In the genomic region with DNA sequence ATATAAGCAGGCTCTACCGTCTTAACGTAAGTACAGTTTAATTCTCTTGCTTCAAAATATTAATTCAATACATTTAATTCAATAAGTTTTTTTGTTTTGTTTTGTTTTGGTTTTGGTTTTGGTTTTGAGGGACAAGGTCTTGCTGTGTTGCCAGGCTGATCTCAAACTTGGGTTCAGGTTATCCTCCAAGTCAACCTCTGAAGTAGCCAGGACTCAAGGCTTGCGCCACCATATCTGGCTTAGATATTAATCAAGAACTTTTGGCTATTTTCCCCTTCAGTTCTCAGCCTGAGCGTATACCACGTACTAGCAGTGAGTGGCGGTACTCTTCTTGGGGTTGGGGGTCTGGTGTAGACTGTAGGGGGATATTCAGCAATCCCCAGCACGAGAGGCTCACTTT, we compare ENCODE assay signal across 36 mouse cellular contexts. TPM values are rescaled to one million over a fixed set of nuclear protein-coding genes. Genes with fewer than 3 reads are reported as not detected.
"Had no signal": no experiment of that assay in that cellular context is flagged by ENCODE, and none has a peak within 500 bp of the region (broad histone marks: within the 10 kb centered on the region; RNA-seq: fewer than 3 reads in every experiment).

No protein-coding gene starts in this region.

- H3K4me1 ChIP-seq: limb, embryonic 10.5 days; lung, embryonic 15.5 days; midbrain, embryonic 12.5 days; midbrain, embryonic 13.5 days; midbrain, embryonic 15.5 days; neural tube, embryonic 12.5 days had no signal

- H3K9me3 ChIP-seq: limb, embryonic 10.5 days; limb, embryonic 12.5 days; limb, embryonic 13.5 days; limb, embryonic 15.5 days; liver, embryonic 13.5 days; liver, embryonic 15.5 days; lung, embryonic 15.5 days; megakaryocyte, embryonic 14.5 days; midbrain, embryonic 10.5 days; midbrain, embryonic 12.5 days; midbrain, embryonic 13.5 days; midbrain, embryonic 15.5 days; neural tube, embryonic 12.5 days had no signal

- H3K9ac ChIP-seq: limb, embryonic 12.5 days; limb, embryonic 13.5 days; limb, embryonic 15.5 days; liver, embryonic 13.5 days; liver, embryonic 14.5 days; liver, embryonic 15.5 days; liver, postnatal 0 days; lung, embryonic 14.5 days; lung, embryonic 15.5 days; midbrain, embryonic 12.5 days; midbrain, embryonic 13.5 days; midbrain, embryonic 15.5 days; neural tube, embryonic 12.5 days had no signal

- H3K4me2 ChIP-seq: limb, embryonic 12.5 days; limb, embryonic 13.5 days; limb, embryonic 15.5 days; liver, embryonic 11.5 days; liver, embryonic 13.5 days; liver, embryonic 15.5 days; lung, embryonic 14.5 days; lung, embryonic 15.5 days; midbrain, embryonic 11.5 days; midbrain, embryonic 12.5 days; midbrain, embryonic 13.5 days; midbrain, embryonic 15.5 days; neural tube, embryonic 12.5 days had no signal

- H3K27ac ChIP-seq: limb, embryonic 10.5 days; limb, embryonic 12.5 days; limb, embryonic 13.5 days; limb, embryonic 15.5 days; liver, embryonic 13.5 days; liver, embryonic 14.5 days; liver, embryonic 15.5 days; lung, embryonic 15.5 days; macrophage; midbrain, embryonic 10.5 days; midbrain, embryonic 12.5 days; midbrain, embryonic 13.5 days; midbrain, embryonic 15.5 days; neural tube, embryonic 12.5 days had no signal

- H3K36me3 ChIP-seq: limb, embryonic 10.5 days; limb, embryonic 12.5 days; limb, embryonic 13.5 days; limb, embryonic 15.5 days; liver, embryonic 13.5 days; liver, embryonic 15.5 days; lung, embryonic 15.5 days; midbrain, embryonic 10.5 days; midbrain, embryonic 12.5 days; midbrain, embryonic 13.5 days; midbrain, embryonic 15.5 days; neural tube, embryonic 12.5 days had no signal

- H3K4me3 ChIP-seq: limb, embryonic 10.5 days; limb, embryonic 12.5 days; limb, embryonic 13.5 days; limb, embryonic 15.5 days; liver, embryonic 13.5 days; liver, embryonic 15.5 days; lung, embryonic 15.5 days; megakaryocyte, embryonic 14.5 days; midbrain, embryonic 10.5 days; midbrain, embryonic 12.5 days; midbrain, embryonic 13.5 days; midbrain, embryonic 15.5 days; myocyte; neural tube, embryonic 12.5 days had no signal

- DNase-seq: left cerebral cortex, postnatal 4 days; liver, embryonic 13.5 days; lung, adult 18-20 months; lung, adult 2 months; lung, postnatal 10 days; lung, postnatal 14 days; lung, postnatal 36 days; lung, postnatal 4 days; midbrain, embryonic 14.5 days had no signal

- H3K27me3 ChIP-seq: limb, embryonic 12.5 days; limb, embryonic 13.5 days; limb, embryonic 15.5 days; liver, embryonic 13.5 days; liver, embryonic 15.5 days; lung, embryonic 15.5 days; midbrain, embryonic 12.5 days; midbrain, embryonic 13.5 days; midbrain, embryonic 15.5 days; neural tube, embryonic 12.5 days had no signal

- ATAC-seq: lung, postnatal 0 days; midbrain, embryonic 13.5 days; midbrain, embryonic 15.5 days; midbrain, embryonic 16.5 days had no signal

RNA-seq across cellular contexts. Expression of gene Slc13a4, which starts 5.3 kb away (rescaled TPM):
- total RNA-seq: megakaryocyte progenitor cell, adult 5-6 weeks; megakaryocyte-erythroid progenitor cell, adult 5-6 weeks; monocyte, adult 5-6 weeks had no signal
- polyA plus RNA-seq: macrophage had no signal

RNA-seq across cellular contexts. Expression of gene Fam180a, which starts 23.4 kb away (rescaled TPM):
- total RNA-seq: megakaryocyte progenitor cell, adult 5-6 weeks; megakaryocyte, adult 5-6 weeks; megakaryocyte-erythroid progenitor cell, adult 5-6 weeks; monocyte, adult 5-6 weeks had no signal
- polyA plus RNA-seq: limb, embryonic 10.5 days; limb, embryonic 11.5 days; limb, embryonic 12.5 days; liver, embryonic 11.5 days; macrophage; midbrain, embryonic 10.5 days; midbrain, embryonic 11.5 days; neural tube, embryonic 11.5 days; neural tube, embryonic 12.5 days had no signal
